Mouse (Mus musculus): ENCODE data around the gene Mindy2. TPM values are rescaled to one million over a fixed set of nuclear protein-coding genes. Genes with fewer than 3 reads are reported as not detected.

The Mindy2 gene
- polyA plus RNA-seq, 1 experiment from 2014 or later: 19.0 TPM

- Histone ChIP-seq H3K4me1 (replicated peaks) (peaks cover 24% of the 10 kb centered on the region), H3K27ac (peak overlapping the region; percentile 98), H3K27me3 (no peaks in the 10 kb centered on the region), H3K9ac (replicated peaks) (peak overlapping the region; percentile 96), H3K4me2 (replicated peaks) (peak overlapping the region; percentile 92), H3K36me3 (no peaks in the 10 kb centered on the region), H3K4me3 (replicated peaks) (peak overlapping the region; percentile 96), H3K9me3 (no peaks in the 10 kb centered on the region)
- ATAC-seq: no peak; the same call in 1 of the 2 replicates
- under 1% methylated on average over 91 of the region's 103 CpGs for WGBS
These were observed 22.4 kb upstream of the Mindy2 start for GRCm38 (mm10) chr9:70679132-70680091.

- peak; percentile 99 for ATAC-seq
- Histone ChIP-seq H3K4me2 (replicated peaks) (peak within 1 kb of the TSS; percentile 92), H3K4me1 (replicated peaks) (peaks cover 24% of the 10 kb centered on the region), H3K27me3 (no peaks in the 10 kb centered on the region), H3K27ac (peak within 1 kb of the TSS; percentile 98), H3K9me3 (no peaks in the 10 kb centered on the region), H3K36me3 (no peaks in the 10 kb centered on the region), H3K4me3 (replicated peaks) (peak within 1 kb of the TSS; percentile 96), H3K9ac (replicated peaks) (peak within 1 kb of the TSS; percentile 96)
- 0% methylated on average over 45 of the region's 48 CpGs for WGBS
These were observed 21.7 kb upstream of the Mindy2 start, which contains the start of gene Adam10 for GRCm38 (mm10) chr9:70678682-70679131. Gene Adam10 (plus strand): TSS chr9:70678997.

- Histone ChIP-seq H3K36me3 (no peaks in the 10 kb centered on the region), H3K4me2 (replicated peaks) (no peak overlapping the region), H3K4me3 (replicated peaks) (no peak overlapping the region), H3K27me3 (no peaks in the 10 kb centered on the region), H3K4me1 (replicated peaks) (peaks cover 12% of the 10 kb centered on the region), H3K9ac (replicated peaks) (no peak overlapping the region), H3K27ac (no peak overlapping the region), H3K9me3 (no peaks in the 10 kb centered on the region)
- no peak for ATAC-seq
- 89% methylated on average over 5 of the region's 5 CpGs for WGBS
These were observed 19.0 kb upstream of the Mindy2 start for GRCm38 (mm10) chr9:70675961-70676360.

DNA sequence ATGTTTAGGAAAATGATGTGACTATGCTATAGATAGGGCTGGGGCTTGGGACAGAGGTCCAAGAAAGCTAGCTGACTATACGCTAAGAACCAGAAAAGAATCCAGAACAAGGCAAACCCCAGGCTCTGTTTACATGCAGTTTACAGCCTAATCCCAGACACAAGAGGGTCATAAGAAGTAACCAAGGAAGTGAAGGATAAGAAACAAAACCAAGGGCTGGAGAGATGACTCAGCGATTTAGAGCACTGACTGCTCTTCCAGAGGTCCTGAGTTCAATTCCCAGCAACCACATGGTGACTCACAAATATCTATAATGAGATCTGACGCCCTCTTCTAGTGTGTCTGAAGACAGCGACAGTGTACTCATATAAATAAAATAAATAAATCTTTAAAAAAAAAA is 18.1 kb upstream of the Mindy2 start:
- no peak for ATAC-seq
- Histone ChIP-seq H3K36me3 (no peaks in the 10 kb centered on the region), H3K27ac (no peak overlapping the region), H3K4me1 (replicated peaks) (peaks cover 3% of the 10 kb centered on the region), H3K4me3 (replicated peaks) (no peak overlapping the region), H3K9me3 (no peaks in the 10 kb centered on the region), H3K27me3 (no peaks in the 10 kb centered on the region), H3K9ac (replicated peaks) (no peak overlapping the region), H3K4me2 (replicated peaks) (no peak overlapping the region)
- 75% methylated on average over 4 of the region's 4 CpGs for WGBS

- Histone ChIP-seq H3K4me3 (replicated peaks) (no peak overlapping the region), H3K36me3 (no peaks in the 10 kb centered on the region), H3K9me3 (no peaks in the 10 kb centered on the region), H3K27ac (no peak overlapping the region), H3K9ac (replicated peaks) (no peak overlapping the region), H3K4me1 (replicated peaks) (no peaks in the 10 kb centered on the region), H3K4me2 (replicated peaks) (no peak overlapping the region), H3K27me3 (no peaks in the 10 kb centered on the region)
- ATAC-seq: no peak
- 94% methylated on average over 4 of the region's 4 CpGs for WGBS
These were observed 16.7 kb upstream of the Mindy2 start for GRCm38 (mm10) chr9:70673656-70674055.

GRCm38 (mm10) chr9:70671772-70672579 is 15.0 kb upstream of the Mindy2 start:
- Histone ChIP-seq H3K9ac (replicated peaks) (no peak overlapping the region), H3K4me2 (replicated peaks) (no peak overlapping the region), H3K27ac (no peak overlapping the region), H3K27me3 (no peaks in the 10 kb centered on the region), H3K9me3 (no peaks in the 10 kb centered on the region), H3K36me3 (no peaks in the 10 kb centered on the region), H3K4me1 (replicated peaks) (no peaks in the 10 kb centered on the region), H3K4me3 (replicated peaks) (no peak overlapping the region)
- ATAC-seq: no peak
- WGBS: 54% methylated on average over 10 of the region's 10 CpGs

- H3K4me2 ChIP-seq (replicated peaks): no peak overlapping the region
- 82% methylated on average over 6 of the region's 6 CpGs for WGBS
- no peaks in the 10 kb centered on the region for H3K9me3 ChIP-seq
- H3K36me3 ChIP-seq: no peaks in the 10 kb centered on the region
- no peak overlapping the region for H3K27ac ChIP-seq
- no peak overlapping the region for H3K9ac ChIP-seq (replicated peaks)
- H3K27me3 ChIP-seq: no peaks in the 10 kb centered on the region
- H3K4me3 ChIP-seq (replicated peaks): no peak overlapping the region
- H3K4me1 ChIP-seq (replicated peaks): no peaks in the 10 kb centered on the region
- ATAC-seq: no peak
These were observed 14.3 kb upstream of the Mindy2 start for GRCm38 (mm10) chr9:70671278-70671677.

DNA sequence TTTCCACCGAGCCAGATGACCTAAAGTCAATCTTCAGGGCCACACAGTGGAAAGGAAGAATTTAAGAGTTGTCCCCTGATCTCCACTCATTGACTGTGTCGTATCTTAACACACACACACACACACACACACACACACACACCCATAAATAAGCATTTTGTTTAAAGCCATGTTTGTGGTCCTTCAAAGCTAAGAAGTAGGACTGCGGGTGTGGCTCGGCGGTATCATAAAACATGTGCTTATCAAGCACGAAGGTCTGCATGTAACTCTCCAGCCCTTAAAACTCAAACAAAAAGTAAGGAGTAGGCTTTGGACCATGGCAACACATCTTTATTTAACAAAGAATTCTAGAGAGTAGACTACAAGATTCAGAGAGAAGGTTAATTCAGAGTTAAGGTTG is 13.4 kb upstream of the Mindy2 start:
- 91% methylated on average over 6 of the region's 6 CpGs for WGBS
- H3K36me3 ChIP-seq: no peaks in the 10 kb centered on the region
- no peaks in the 10 kb centered on the region for H3K4me1 ChIP-seq (replicated peaks)
- H3K9me3 ChIP-seq: no peaks in the 10 kb centered on the region
- no peak overlapping the region for H3K4me2 ChIP-seq (replicated peaks)
- H3K27ac ChIP-seq: no peak overlapping the region
- no peak for ATAC-seq
- H3K27me3 ChIP-seq: no peaks in the 10 kb centered on the region
- H3K4me3 ChIP-seq (replicated peaks): no peak overlapping the region
- H3K9ac ChIP-seq (replicated peaks): no peak overlapping the region

DNA sequence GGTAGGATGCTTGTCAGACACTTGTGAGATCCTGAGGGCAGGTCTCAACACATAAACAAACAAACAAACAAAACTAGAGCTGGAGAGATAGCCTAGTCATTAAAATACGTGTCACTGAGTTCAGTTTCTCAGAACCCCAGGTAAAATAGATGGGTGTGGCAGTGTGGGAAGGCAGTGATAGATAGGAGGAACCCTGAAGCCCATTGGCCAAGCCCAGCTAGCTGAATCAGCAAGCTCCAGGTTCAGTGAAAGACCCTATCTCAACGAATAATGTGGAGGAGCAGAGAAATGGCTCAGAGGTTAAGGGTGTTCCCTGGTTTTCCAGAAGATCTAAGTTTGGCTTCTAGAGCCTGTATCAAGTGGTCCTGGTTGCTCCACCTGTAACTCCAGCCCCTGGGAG is 12.2 kb upstream of the Mindy2 start:
- Histone ChIP-seq H3K36me3 (no peaks in the 10 kb centered on the region), H3K4me2 (replicated peaks) (no peak overlapping the region), H3K4me3 (replicated peaks) (no peak overlapping the region), H3K4me1 (replicated peaks) (no peaks in the 10 kb centered on the region), H3K27ac (no peak overlapping the region), H3K9me3 (no peaks in the 10 kb centered on the region), H3K9ac (replicated peaks) (no peak overlapping the region), H3K27me3 (no peaks in the 10 kb centered on the region)
- ATAC-seq: no peak
- 73% methylated on average over 2 of the region's 2 CpGs for WGBS

GRCm38 (mm10) chr9:70668048-70668447 is 11.1 kb upstream of the Mindy2 start:
- Histone ChIP-seq H3K9me3 (no peaks in the 10 kb centered on the region), H3K27me3 (no peaks in the 10 kb centered on the region), H3K9ac (replicated peaks) (no peak overlapping the region), H3K4me3 (replicated peaks) (no peak overlapping the region), H3K27ac (no peak overlapping the region), H3K4me2 (replicated peaks) (no peak overlapping the region), H3K36me3 (no peaks in the 10 kb centered on the region), H3K4me1 (replicated peaks) (no peaks in the 10 kb centered on the region)
- no peak for ATAC-seq

GRCm38 (mm10) chr9:70666811-70667210 is 9.8 kb upstream of the Mindy2 start:
- no peak overlapping the region for H3K27ac ChIP-seq
- no peak overlapping the region for H3K9ac ChIP-seq (replicated peaks)
- H3K36me3 ChIP-seq: no peaks in the 10 kb centered on the region
- no peaks in the 10 kb centered on the region for H3K4me1 ChIP-seq (replicated peaks)
- no peak for ATAC-seq
- no peaks in the 10 kb centered on the region for H3K27me3 ChIP-seq
- H3K4me3 ChIP-seq (replicated peaks): no peak overlapping the region
- no peaks in the 10 kb centered on the region for H3K9me3 ChIP-seq
- no peak overlapping the region for H3K4me2 ChIP-seq (replicated peaks)
- WGBS: 74% methylated on average over 7 of the region's 7 CpGs

Measured in midbrain, embryonic 13.5 days (tissue).